In the genomic region with DNA sequence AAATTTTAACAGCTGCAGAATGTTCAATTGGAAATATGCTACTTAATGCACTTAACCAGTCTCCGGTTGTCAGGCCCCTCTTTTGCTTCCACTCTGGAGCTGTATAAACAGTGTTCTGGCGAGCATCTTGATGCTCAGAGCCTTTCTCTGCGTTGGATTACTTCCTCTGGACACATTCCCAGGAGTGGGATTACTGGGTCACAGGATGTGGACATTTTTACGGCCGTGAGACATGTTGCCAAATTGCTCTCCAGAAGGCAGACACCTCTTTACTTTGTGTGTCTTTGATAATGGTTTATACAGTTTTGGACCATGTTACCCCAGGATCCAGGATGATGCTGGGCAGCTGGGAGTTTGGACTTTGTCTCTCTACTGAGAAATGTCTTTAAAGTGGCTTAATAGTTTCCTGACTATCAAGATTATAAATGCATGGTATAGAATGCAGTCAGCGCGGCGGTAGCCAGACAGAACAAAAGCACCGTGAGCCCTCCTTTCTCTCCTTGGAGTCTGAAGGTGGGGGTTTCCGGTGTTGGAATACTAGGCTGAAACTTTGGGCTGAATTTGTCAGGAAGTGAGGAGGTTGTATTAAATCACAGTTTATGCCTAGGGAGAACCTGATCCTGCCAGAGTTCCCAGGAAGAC, we compare ENCODE assay signal across 8 mouse cellular contexts. TPM values are rescaled to one million over a fixed set of nuclear protein-coding genes. Genes with fewer than 3 reads are reported as not detected.
DNase-seq lines count a peak whose midpoint lies in the region; ATAC-seq and TF ChIP-seq lines count a peak whose summit lies in the region.

No protein-coding gene starts in this region.

- H3K36me3 ChIP-seq in heart, adult 2 months (ENCODE audit: control insufficient read depth, insufficient read depth, low read length) = no peaks in the 10 kb centered on the region
- H3K36me3 ChIP-seq in hindbrain, embryonic 16.5 days (ENCODE audit: control insufficient read depth, insufficient read depth, low read length) = no peaks in the 10 kb centered on the region

- WGBS in heart, adult 2 months = 31% methylated on average over 10 of the region's 10 CpGs
- 44% methylated on average over 10 of the region's 10 CpGs for WGBS in hindbrain, embryonic 16.5 days

- H3K4me1 ChIP-seq in heart, adult 2 months (ENCODE audit: control insufficient read depth, insufficient read depth, low read length) = peaks cover 15% of the 10 kb centered on the region
- H3K4me1 ChIP-seq in hindbrain, embryonic 16.5 days (ENCODE audit: control insufficient read depth, insufficient read depth, low read depth, low read length) = peaks cover 32% of the 10 kb centered on the region

- no peak overlapping the region for H3K9ac ChIP-seq in heart, adult 2 months (ENCODE audit: low read depth, low read length)
- no peak overlapping the region for H3K9ac ChIP-seq in hindbrain, embryonic 16.5 days (ENCODE audit: low read depth, low read length)

- DNase-seq in heart, adult 2 months = peak in 1 of 2 experiments; percentile 57
- DNase-seq in heart, postnatal 14 days = no peak
- DNase-seq in brain, embryonic 14.5 days (ENCODE audit: low read depth) = peak; percentile 73
- DNase-seq in lung, postnatal 25 days (ENCODE audit: low spot score) = peak; percentile 51
- no peak for DNase-seq in right cerebral cortex, postnatal 14 days
- no peak for DNase-seq in right cerebral cortex, adult 18-20 months
- no peak for DNase-seq in Muller cell, postnatal 12 days (ENCODE audit: inconsistent ontology term)

- peak overlapping the region; percentile 34 for H3K27ac ChIP-seq in heart, adult 2 months
- peak overlapping the region; percentile 61 for H3K27ac ChIP-seq in hindbrain, embryonic 16.5 days (ENCODE audit: low read depth, low read length)

- TF ChIP-seq POLR2A in heart, adult 2 months (IDR thresholded peaks at IDR 0.05; ENCODE audit: insufficient read depth, low read depth, low read length) = no peak
- no peak for TF ChIP-seq POLR2A in brain, embryonic 14.5 days (IDR thresholded peaks at IDR 0.05; ENCODE audit: borderline replicate concordance, extremely low read depth, insufficient read depth, insufficient read length, poor library complexity, severe bottlenecking)

- intact Hi-C loops in heart, adult 2 months (cut with DNase I) = no loop called here
- intact Hi-C loops in heart, postnatal 14 days (cut with DNase I) = loop anchor here (5.0 kb wide), 1 partner anchor 36 kb away; no protein-coding TSS in a partner anchor

- H3K9me3 ChIP-seq in hindbrain, embryonic 16.5 days (ENCODE audit: control insufficient read depth, low read length) = no peaks in the 10 kb centered on the region

- no peak for ATAC-seq in hindbrain, embryonic 16.5 days

- TF ChIP-seq EP300 in heart, adult 2 months (IDR thresholded peaks at IDR 0.05; ENCODE audit: insufficient read depth, low read depth, low read length) = 0 out of 2 replicates have a peak, but pooled peaks have one; percentile 25

- no peak overlapping the region for H3K4me2 ChIP-seq in hindbrain, embryonic 16.5 days (ENCODE audit: low read length)

- no peak for TF ChIP-seq CTCF in heart, adult 2 months (IDR thresholded peaks at IDR 0.05)
- no peak for TF ChIP-seq CTCF in brain, embryonic 14.5 days (IDR thresholded peaks at IDR 0.05; ENCODE audit: borderline replicate concordance, extremely low read depth, insufficient read depth, insufficient read length)

- H3K27me3 ChIP-seq in heart, adult 2 months (ENCODE audit: control insufficient read depth, insufficient read depth, low read length) = no peaks in the 10 kb centered on the region
- no peaks in the 10 kb centered on the region for H3K27me3 ChIP-seq in hindbrain, embryonic 16.5 days (replicated peaks; ENCODE audit: control insufficient read depth, insufficient read depth, low read length)

- H3K4me3 ChIP-seq in heart, adult 2 months = no peak overlapping the region
- no peak overlapping the region for H3K4me3 ChIP-seq in hindbrain, embryonic 16.5 days (ENCODE audit: low read length)

- H3K79me2 ChIP-seq in heart, adult 2 months (replicated peaks; ENCODE audit: control insufficient read depth, insufficient read depth, low read length) = 0 out of 2 replicates have a peak, but pooled peaks cover 1% of the 10 kb centered on the region

RNA-seq across cellular contexts. Expression of a gene that starts 23.2 kb away (rescaled TPM):
- 10 to 100 TPM; 10.1 to 11.6 TPM for total RNA-seq in heart, adult 2 months (2021)
- 16.4 and 17.2 TPM in 2 replicates for polyA plus RNA-seq in heart, adult 2 months (2012; rRNA removed)
- 10 to 100 TPM; 15.7 to 16.5 TPM for total RNA-seq in heart, postnatal 14 days (2021)
- 67.4 and 92.7 TPM in 2 replicates for polyA plus RNA-seq in brain, embryonic 14.5 days (2012; rRNA removed)
- polyA plus RNA-seq in hindbrain, embryonic 16.5 days (2015; fragmentation: Nextera tagmentation; extraction: Ambion mirVana) = 37.5 and 46.2 TPM in 2 replicates

Comparison
In these comparisons a context has a peak if more than half of its experiments do, and no peak if none do; other contexts are left out.
1. DNase-seq: peak in brain, embryonic 14.5 days (single experiment) and lung, postnatal 25 days (single experiment); none in heart, postnatal 14 days (0 of 2), right cerebral cortex, postnatal 14 days (single experiment), right cerebral cortex, adult 18-20 months (single experiment) and Muller cell, postnatal 12 days (single experiment).